Mouse (Mus musculus) heart, embryonic 14.5 days (tissue): ENCODE data around the gene Mrtfb. TPM values are rescaled to one million over a fixed set of nuclear protein-coding genes. Genes with fewer than 3 reads are reported as not detected.

ENCODE experiments used
- ATAC-seq: fragments of 200-750 bp; cut with Nextera tagmentation; 2 replicates; pipeline ENCODE4 v1.8.0; 2017; ENCODE audit warnings: low read depth, moderate TSS enrichment; ENCODE audit not compliant: insufficient number of reproducible peaks, insufficient read depth, low FRiP score
- H3K27ac ChIP-seq, 2 experiments: fragments of 200-500 bp in 1 of 2; fragments of 300-500 bp in 1 of 2; sonication (generic) in 1 of 2; replicated peaks in 1 of 2; 2 replicates each; pipeline ENCODE4 v1.5.1; 2012 to 2014; ENCODE audit warnings: low read depth in 2 of 2, low read length in 2 of 2, control low read depth in 1 of 2, mild to moderate bottlenecking in 1 of 2, mixed read lengths in 1 of 2; ENCODE audit not compliant: control insufficient read depth in 1 of 2, insufficient read depth in 1 of 2
- H3K27me3 ChIP-seq: fragments of 300-500 bp; sonication (generic); 2 replicates; pipeline ENCODE4 v1.6.1; 2014; ENCODE audit warnings: mild to moderate bottlenecking, low read length, control low read depth; ENCODE audit not compliant: control insufficient read depth, insufficient read depth
- H3K36me3 ChIP-seq: fragments of 300-500 bp; sonication (generic); 2 replicates; pipeline ENCODE4 v1.6.1; 2014; ENCODE audit warnings: mild to moderate bottlenecking, control low read depth, low read length, mixed read lengths; ENCODE audit not compliant: control insufficient read depth, insufficient read depth
- H3K4me1 ChIP-seq, 2 experiments: fragments of 200-500 bp in 1 of 2; fragments of 300-500 bp in 1 of 2; sonication (generic) in 1 of 2; 2 replicates each; pipeline ENCODE4 v1.6.1; 2012 to 2014; ENCODE audit warnings: low read length in 2 of 2, control low read depth in 1 of 2, mixed read lengths in 1 of 2; ENCODE audit not compliant: control insufficient read depth in 2 of 2, insufficient read depth in 2 of 2
- H3K4me2 ChIP-seq: fragments of 300-500 bp; sonication (generic); 2 replicates; pipeline ENCODE4 v1.6.1; 2014; ENCODE audit warnings: mild to moderate bottlenecking, low read length
- H3K4me3 ChIP-seq, 2 experiments: fragments of 200-500 bp in 1 of 2; fragments of 300-500 bp in 1 of 2; sonication (generic) in 1 of 2; 2 replicates each; pipeline ENCODE4 v1.5.1; 2012 to 2014; ENCODE audit warnings: low read length in 2 of 2, mild to moderate bottlenecking in 2 of 2, control low read depth in 1 of 2, low read depth in 1 of 2, moderate library complexity in 1 of 2; ENCODE audit not compliant: control insufficient read depth in 1 of 2, insufficient read depth in 1 of 2
- H3K9ac ChIP-seq: fragments of 300-500 bp; sonication (generic); 2 replicates; pipeline ENCODE4 v1.6.1; 2014; ENCODE audit warnings: mild to moderate bottlenecking, low read length
- H3K9me3 ChIP-seq: fragments of 300-500 bp; sonication (generic); 2 replicates; pipeline ENCODE4 v1.6.1; 2016; ENCODE audit warnings: low read length, control low read depth; ENCODE audit not compliant: control insufficient read depth
- WGBS: fragments of 180-500 bp; shearing (Covaris S2); extraction: QIAGEN DNeasy Blood & Tissue Kit; methylation state at CpG from one replicate; pipeline ENCODE4 v1.1.7; 2014; 5-methylcytosine and 5-hydroxymethylcytosine counted together
- polyA plus RNA-seq: library from polyadenylated mRNA; unstranded; fragments of >200 nt; fragmentation: Nextera tagmentation; extraction: Ambion mirVana; gene quantifications from 2 replicates; pipeline ENCODE4 v1.2.1, GENCODE M21; 2014

Mrtfb gene
- polyA plus RNA-seq, 1 experiment from 2014 or later, result 20.9 TPM

DNA sequence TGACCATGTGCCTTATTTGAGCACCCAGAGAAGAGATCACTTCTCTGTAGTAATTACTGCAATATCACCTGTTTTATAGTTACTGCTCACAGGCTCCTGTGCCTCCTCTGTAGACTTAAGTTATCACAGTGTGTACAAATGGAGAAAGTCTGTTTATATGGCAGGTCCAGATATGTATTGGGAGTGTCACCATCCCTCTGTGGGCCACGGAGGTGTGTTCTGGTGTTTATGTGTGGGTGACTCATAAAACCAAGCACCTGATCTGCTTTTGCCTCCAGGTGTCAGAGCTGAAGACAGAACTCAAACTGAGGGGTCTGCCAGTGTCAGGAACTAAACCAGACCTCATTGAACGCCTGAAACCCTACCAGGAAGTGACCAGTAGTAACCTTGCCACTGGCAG is 144.1 kb downstream of the Mrtfb start:
- peaks cover 99% of the 10 kb centered on the region for H3K36me3 ChIP-seq

GRCm38 (mm10) chr16:13401591-13401990 is 145.3 kb downstream of the Mrtfb start:
- Histone ChIP-seq H3K4me2 (no peak overlapping the region), H3K27me3 (no peaks in the 10 kb centered on the region), H3K36me3 (peaks cover 98% of the 10 kb centered on the region), H3K9me3 (no peaks in the 10 kb centered on the region), H3K4me3 (no peak overlapping the region), H3K4me1 (no peaks in the 10 kb centered on the region), H3K9ac (no peak overlapping the region), H3K27ac (no peak overlapping the region)
- ATAC-seq, result no peak
- 91% methylated on average over 5 of the region's 5 CpGs for WGBS

More for the DNA sequence above, 144.1 kb downstream of the Mrtfb start:
- 68% methylated on average over 2 of the region's 2 CpGs for WGBS
- H3K27me3 ChIP-seq, result no peaks in the 10 kb centered on the region
- no peaks in the 10 kb centered on the region for H3K9me3 ChIP-seq
- H3K4me1 ChIP-seq, result no peaks in the 10 kb centered on the region
- no peak overlapping the region for H3K4me2 ChIP-seq
- H3K9ac ChIP-seq, result no peak overlapping the region
- no peak overlapping the region for H3K4me3 ChIP-seq
- no peak for ATAC-seq
- H3K27ac ChIP-seq, result no peak overlapping the region

DNA sequence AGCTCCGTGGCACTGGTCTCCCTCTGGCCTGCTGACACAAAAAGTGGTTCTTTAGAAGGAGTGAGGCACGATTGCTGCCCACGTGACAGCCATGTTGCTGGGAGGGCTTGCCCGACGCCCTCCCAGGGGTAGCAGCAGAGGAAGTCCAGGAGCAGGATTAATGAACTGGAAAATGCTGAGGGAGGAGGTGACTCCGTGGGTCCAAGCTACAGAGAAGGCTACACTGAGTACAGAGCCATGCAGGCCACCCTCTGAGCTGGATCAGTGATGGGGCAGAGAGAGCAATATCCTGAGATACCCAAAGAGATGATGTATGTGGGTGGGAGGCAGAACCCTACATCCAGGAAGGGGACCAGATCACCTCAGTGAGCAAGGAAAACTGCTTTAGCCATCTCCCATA is 148.4 kb downstream of the Mrtfb start:
- no peak overlapping the region for H3K4me3 ChIP-seq
- no peak overlapping the region for H3K4me2 ChIP-seq
- H3K36me3 ChIP-seq, result peaks cover 93% of the 10 kb centered on the region
- ATAC-seq, result no peak
- no peak overlapping the region for H3K27ac ChIP-seq
- no peaks in the 10 kb centered on the region for H3K27me3 ChIP-seq
- H3K4me1 ChIP-seq, result no peaks in the 10 kb centered on the region
- H3K9ac ChIP-seq, result no peak overlapping the region
- H3K9me3 ChIP-seq, result no peaks in the 10 kb centered on the region
- WGBS, result 82% methylated on average over 6 of the region's 6 CpGs

- WGBS, result 87% methylated on average over 2 of the region's 2 CpGs
- Histone ChIP-seq H3K4me1 (no peaks in the 10 kb centered on the region), H3K4me2 (no peak overlapping the region), H3K27me3 (no peaks in the 10 kb centered on the region), H3K9me3 (0 out of 2 replicates have a peak, but pooled peaks cover under 1% of the 10 kb centered on the region), H3K9ac (no peak overlapping the region), H3K27ac (no peak overlapping the region), H3K4me3 (no peak overlapping the region), H3K36me3 (peaks cover 92% of the 10 kb centered on the region)
- no peak for ATAC-seq
These were observed 149.1 kb downstream of the Mrtfb start for GRCm38 (mm10) chr16:13405403-13405802.

DNA sequence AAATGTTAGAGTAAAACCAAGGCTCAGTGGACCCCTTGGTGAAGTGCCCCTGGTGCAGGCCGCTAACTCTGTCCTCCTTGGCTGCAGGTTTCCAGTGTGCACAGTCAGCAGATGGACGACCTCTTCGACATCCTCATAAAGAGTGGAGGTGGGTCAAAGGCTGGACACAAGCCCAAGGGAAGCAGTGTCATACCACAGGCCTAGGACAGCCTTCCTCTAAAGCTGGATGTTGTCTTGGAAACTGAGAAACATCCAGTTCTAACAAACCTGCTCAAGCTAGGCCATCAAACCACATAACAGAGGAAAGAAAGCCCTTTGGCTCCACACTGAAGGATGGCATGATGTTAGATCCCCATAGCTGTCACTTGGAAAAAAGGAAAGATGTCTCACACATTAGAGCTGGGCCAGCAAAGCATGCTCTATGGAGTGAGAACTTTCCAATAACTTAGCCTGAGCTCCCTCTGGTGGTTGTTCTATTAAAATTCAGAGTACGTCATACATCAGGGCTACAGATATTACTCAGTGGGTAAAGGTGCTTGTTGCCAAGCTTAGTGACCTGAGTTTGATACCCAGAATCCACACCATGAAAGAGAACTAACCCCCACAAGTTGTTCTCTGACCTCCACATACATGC is 153.4 kb downstream of the Mrtfb start:
- H3K4me1 ChIP-seq, result no peaks in the 10 kb centered on the region
- H3K9me3 ChIP-seq, result 0 out of 2 replicates have a peak, but pooled peaks cover 7% of the 10 kb centered on the region
- no peaks in the 10 kb centered on the region for H3K27me3 ChIP-seq
- peaks cover 92% of the 10 kb centered on the region for H3K36me3 ChIP-seq
- no peak overlapping the region for H3K27ac ChIP-seq
- no peak overlapping the region for H3K4me3 ChIP-seq
- H3K9ac ChIP-seq, result no peak overlapping the region
- 53% methylated on average over 4 of the region's 4 CpGs for WGBS
- no peak overlapping the region for H3K4me2 ChIP-seq
- ATAC-seq, result no peak

- Histone ChIP-seq H3K27me3 (no peaks in the 10 kb centered on the region), H3K4me2 (no peak overlapping the region), H3K9me3 (0 out of 2 replicates have a peak, but pooled peaks cover 7% of the 10 kb centered on the region), H3K4me1 (no peaks in the 10 kb centered on the region; a peak in 1 of 4 replicates), H3K9ac (no peak overlapping the region), H3K4me3 (no peak overlapping the region), H3K36me3 (peaks cover 86% of the 10 kb centered on the region), H3K27ac (no peak overlapping the region)
- 78% methylated on average over 2 of the region's 2 CpGs for WGBS
- no peak for ATAC-seq
These were observed 154.5 kb downstream of the Mrtfb start for GRCm38 (mm10) chr16:13410760-13411159.

- H3K9me3 ChIP-seq, result 0 out of 2 replicates have a peak, but pooled peaks cover 7% of the 10 kb centered on the region
- no peak overlapping the region for H3K9ac ChIP-seq
- no peak overlapping the region for H3K4me3 ChIP-seq
- peaks cover 79% of the 10 kb centered on the region for H3K36me3 ChIP-seq
- no peaks in the 10 kb centered on the region; a peak in 1 of 4 replicates for H3K4me1 ChIP-seq
- no peak overlapping the region for H3K27ac ChIP-seq
- H3K27me3 ChIP-seq, result no peaks in the 10 kb centered on the region
- no peak overlapping the region for H3K4me2 ChIP-seq
- ATAC-seq, result no peak
- WGBS, result 94% methylated on average over 4 of the region's 4 CpGs
These were observed 155.2 kb downstream of the Mrtfb start for GRCm38 (mm10) chr16:13411531-13411930.

DNA sequence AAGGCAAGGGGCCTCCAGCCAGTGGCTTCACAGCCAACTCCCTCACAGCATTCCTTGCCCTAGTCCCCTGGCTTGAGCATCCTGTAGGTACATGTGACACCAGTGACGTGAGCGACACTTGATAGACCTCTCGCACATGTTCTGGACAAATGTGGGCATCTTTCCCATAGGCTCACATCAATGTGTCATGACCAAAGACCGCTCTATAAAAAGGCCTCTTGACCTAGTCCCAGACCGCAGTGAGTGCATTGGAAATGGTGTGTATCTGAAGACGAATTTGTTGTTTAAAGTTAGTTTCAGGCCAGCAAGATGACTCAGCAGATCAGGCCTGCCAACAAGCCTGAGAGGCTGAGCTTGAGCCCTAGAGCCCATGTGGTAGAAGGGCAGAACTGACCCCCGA is 158.3 kb downstream of the Mrtfb start:
- Histone ChIP-seq H3K4me2 (no peak overlapping the region), H3K9me3 (0 out of 2 replicates have a peak, but pooled peaks cover 7% of the 10 kb centered on the region), H3K4me3 (no peak overlapping the region), H3K36me3 (peaks cover 61% of the 10 kb centered on the region), H3K9ac (no peak overlapping the region), H3K4me1 (no peaks in the 10 kb centered on the region; a peak in 1 of 4 replicates), H3K27ac (no peak overlapping the region), H3K27me3 (no peaks in the 10 kb centered on the region)
- WGBS, result 85% methylated on average over 7 of the region's 7 CpGs
- ATAC-seq, result no peak
